Mouse (Mus musculus) testis, adult 2 months (tissue): ENCODE results near the gene Arnt. TPM values are rescaled to one million over a fixed set of nuclear protein-coding genes. Genes with fewer than 3 reads are reported as not detected.

Experiments used
- H3K27ac ChIP-seq: fragments of 200-500 bp; 2 replicates; pipeline ENCODE4 v1.5.1; 2012; ENCODE audit warnings: low read depth, low read length; ENCODE audit not compliant: control insufficient read depth, insufficient read depth
- H3K27me3 ChIP-seq: fragments of 200-500 bp; 2 replicates; pipeline ENCODE4 v1.6.1; 2012; ENCODE audit warnings: mild to moderate bottlenecking, low read length, moderate library complexity; ENCODE audit not compliant: control insufficient read depth, insufficient read depth
- H3K36me3 ChIP-seq: fragments of 200-500 bp; 2 replicates; pipeline ENCODE4 v1.6.1; 2012; ENCODE audit warnings: mild to moderate bottlenecking, low read length; ENCODE audit not compliant: control insufficient read depth, insufficient read depth
- H3K4me1 ChIP-seq: fragments of 200-500 bp; 2 replicates; pipeline ENCODE4 v1.6.1; 2012; ENCODE audit warnings: low read length; ENCODE audit not compliant: control insufficient read depth, insufficient read depth
- H3K4me3 ChIP-seq: fragments of 200-500 bp; 2 replicates; pipeline ENCODE4 v1.5.1; 2012; ENCODE audit warnings: low read depth, mild to moderate bottlenecking, low read length, moderate library complexity, mixed read lengths; ENCODE audit not compliant: control insufficient read depth
- CTCF ChIP-seq: fragments of 200-500 bp; IDR thresholded peaks from 2 replicates; pipeline ENCODE4 v1.5.1; 2012; ENCODE audit warnings: low read depth, mild to moderate bottlenecking, inconsistent platforms, low read length, moderate library complexity; ENCODE audit not compliant: control insufficient read depth, insufficient read depth, insufficient replicate concordance
- POLR2A ChIP-seq: fragments of 200-500 bp; IDR thresholded peaks from 2 replicates; pipeline ENCODE4 v1.6.1; 2012; ENCODE audit warnings: low read depth, mild to moderate bottlenecking, inconsistent platforms, low read length, moderate library complexity; ENCODE audit not compliant: control insufficient read depth
- polyA plus RNA-seq: library from polyadenylated mRNA; depleted of rRNA; stranded (reverse); fragments of >200 nt; gene quantifications from 2 replicates; pipeline ENCODE4 v1.2.3, GENCODE M21; 2012

Gene Arnt
- polyA plus RNA-seq, 1 experiment, result 13.6 TPM

DNA sequence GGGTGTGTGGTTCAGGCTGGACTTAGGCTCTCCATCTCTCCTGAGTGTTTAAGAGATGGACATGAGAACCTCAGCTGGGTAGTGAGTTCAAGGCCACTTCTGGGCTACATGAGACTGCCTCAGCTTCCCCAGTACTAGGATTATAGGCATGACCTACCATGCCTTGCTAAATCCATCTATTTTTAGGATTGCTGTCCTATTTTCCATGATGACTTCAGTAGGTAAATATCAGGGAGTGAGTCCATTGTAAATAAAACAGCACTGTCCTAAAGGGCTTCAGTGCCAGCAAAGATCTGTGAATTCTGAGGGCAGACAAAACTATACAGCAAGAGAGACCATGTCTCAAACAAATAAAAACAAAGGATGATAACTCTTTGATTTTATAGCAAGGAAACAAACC is 5.5 kb downstream of the Arnt start:
- TF ChIP-seq CTCF, result no peak
- no peak for TF ChIP-seq POLR2A
- H3K27ac ChIP-seq, result no peak overlapping the region
- H3K4me1 ChIP-seq, result peaks cover 2% of the 10 kb centered on the region; the same call in 1 of the 2 replicates
- no peaks in the 10 kb centered on the region; the same call in 1 of the 2 replicates for H3K36me3 ChIP-seq
- H3K4me3 ChIP-seq, result no peak overlapping the region
- no peaks in the 10 kb centered on the region for H3K27me3 ChIP-seq

DNA sequence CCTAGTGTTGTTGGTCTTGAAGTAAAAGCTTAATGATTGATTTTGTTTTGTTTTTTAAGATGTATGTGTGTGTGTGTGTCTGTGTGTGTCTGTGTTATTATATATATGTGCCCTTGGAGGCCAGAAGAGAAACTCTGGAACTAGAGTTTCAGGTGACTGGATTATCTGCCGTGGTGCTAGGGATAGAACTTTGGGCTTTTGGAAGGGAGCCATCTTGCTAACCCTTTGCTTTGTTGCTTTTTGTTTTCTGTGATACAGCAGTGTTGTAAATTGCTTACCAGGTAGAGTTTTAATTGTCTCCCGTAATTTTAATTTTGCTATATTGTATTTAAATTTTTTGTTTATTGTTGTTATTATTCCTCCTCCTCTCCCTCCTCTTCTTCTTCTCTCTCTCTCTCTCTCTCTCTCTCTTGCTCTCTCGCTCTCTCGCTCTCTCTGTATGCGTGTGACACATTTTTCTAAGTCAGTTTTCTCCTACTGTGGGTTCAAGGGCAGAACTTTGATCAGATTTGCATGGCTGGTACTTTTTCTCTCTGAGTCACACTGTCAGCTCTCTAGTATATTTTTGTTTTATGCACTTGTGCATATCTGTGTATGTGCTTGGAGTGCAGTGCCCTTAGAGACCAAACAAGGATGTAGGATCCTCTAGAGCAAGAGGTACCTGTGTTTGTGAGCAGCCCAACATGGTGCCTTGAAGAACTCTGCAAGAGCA is 8.4 kb downstream of the Arnt start:
- Histone ChIP-seq H3K4me1 (no peaks in the 10 kb centered on the region), H3K27ac (no peak overlapping the region), H3K36me3 (no peaks in the 10 kb centered on the region; the same call in 1 of the 2 replicates), H3K4me3 (no peak overlapping the region), H3K27me3 (no peaks in the 10 kb centered on the region)
- TF ChIP-seq CTCF (no peak), POLR2A (no peak)

DNA sequence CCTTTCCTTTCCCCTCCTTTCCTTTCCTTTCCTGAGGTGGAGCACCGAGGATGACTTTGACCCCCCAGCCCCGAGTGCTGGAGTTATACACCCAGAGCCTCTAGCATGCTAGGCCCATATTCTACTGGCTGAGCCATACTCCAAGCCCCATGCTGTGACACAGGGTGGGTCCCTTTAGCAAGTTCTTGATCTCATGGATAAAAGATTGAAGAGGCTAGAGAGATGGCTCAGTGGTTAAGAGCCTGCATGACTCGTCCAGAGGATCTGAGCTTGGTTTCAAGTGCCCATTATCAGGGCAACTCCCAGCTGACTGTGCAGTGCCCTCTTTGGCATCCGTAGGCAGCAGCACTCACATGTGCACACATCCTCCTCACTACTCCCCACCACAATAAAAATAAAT is 11.1 kb downstream of the Arnt start:
- TF ChIP-seq POLR2A (no peak), CTCF (no peak)
- H3K27me3 ChIP-seq, result no peaks in the 10 kb centered on the region
- no peaks in the 10 kb centered on the region for H3K36me3 ChIP-seq
- no peak overlapping the region for H3K4me3 ChIP-seq
- H3K27ac ChIP-seq, result no peak overlapping the region
- H3K4me1 ChIP-seq, result no peaks in the 10 kb centered on the region

DNA sequence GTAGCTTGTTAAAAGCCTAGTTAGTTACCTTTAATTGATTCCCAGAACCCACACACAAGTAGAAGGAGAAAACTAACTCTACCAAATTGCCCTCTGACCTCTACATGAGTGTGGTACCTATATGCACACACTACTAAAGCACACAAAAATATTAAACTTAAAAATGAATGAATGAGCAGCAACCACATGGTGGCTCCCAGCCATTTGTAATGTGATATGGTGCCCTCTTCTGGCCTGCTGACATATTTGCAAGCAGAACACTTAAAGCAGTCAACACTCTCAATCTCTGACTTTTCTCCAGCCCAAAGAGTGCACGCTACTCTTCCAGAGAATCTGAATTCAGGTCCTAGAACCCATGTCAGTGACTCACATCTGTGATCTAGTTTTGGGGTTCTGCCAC is 16.2 kb downstream of the Arnt start:
- Histone ChIP-seq H3K4me3 (no peak overlapping the region), H3K27me3 (no peaks in the 10 kb centered on the region), H3K36me3 (no peaks in the 10 kb centered on the region; the same call in 1 of the 2 replicates), H3K4me1 (no peaks in the 10 kb centered on the region), H3K27ac (no peak overlapping the region)
- TF ChIP-seq CTCF, result no peak
- TF ChIP-seq POLR2A, result no peak

DNA sequence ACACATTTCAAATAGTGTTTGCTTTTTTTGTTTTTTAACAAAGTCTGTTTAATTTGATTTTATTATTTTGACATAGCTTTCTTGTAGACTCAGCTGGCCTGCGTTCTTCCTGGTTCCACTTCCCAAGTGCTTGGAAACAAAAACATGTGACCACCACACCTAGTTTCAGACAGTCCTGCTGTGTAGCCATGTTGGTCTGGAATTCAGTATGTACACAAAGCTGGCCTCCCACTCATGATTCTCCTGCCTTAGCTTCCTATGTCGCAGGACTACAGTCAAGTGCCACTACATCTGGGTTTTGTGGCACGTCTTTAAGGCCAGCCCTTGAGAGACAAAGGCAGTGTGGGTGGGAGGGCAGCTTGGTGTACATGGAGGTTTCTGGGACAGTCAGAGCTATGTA is 16.7 kb downstream of the Arnt start:
- TF ChIP-seq CTCF, result no peak
- TF ChIP-seq POLR2A, result no peak
- Histone ChIP-seq H3K4me1 (no peaks in the 10 kb centered on the region), H3K27ac (no peak overlapping the region), H3K4me3 (no peak overlapping the region), H3K27me3 (no peaks in the 10 kb centered on the region), H3K36me3 (no peaks in the 10 kb centered on the region; the same call in 1 of the 2 replicates)

DNA sequence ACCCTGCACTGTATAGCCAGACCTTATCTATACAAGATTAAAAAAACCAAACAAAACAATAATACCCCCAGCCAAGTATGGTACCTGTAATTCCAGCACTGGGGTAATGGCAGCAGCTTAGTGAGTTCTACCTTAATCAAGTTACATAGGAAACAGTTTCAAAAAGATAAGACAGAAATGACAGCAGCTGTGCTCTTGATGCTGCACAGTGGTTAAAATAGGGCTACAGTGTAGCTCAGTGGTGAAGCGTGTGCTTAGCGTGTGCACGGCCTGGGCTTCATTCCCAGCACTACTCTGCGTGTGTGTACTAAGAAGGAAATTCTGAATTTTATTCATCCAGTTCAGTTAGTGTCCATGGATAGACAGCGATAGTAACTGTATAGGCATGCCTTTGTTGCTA is 22.2 kb downstream of the Arnt start:
- Histone ChIP-seq H3K4me3 (no peak overlapping the region), H3K27ac (no peak overlapping the region), H3K36me3 (no peaks in the 10 kb centered on the region), H3K4me1 (no peaks in the 10 kb centered on the region; the same call in 1 of the 2 replicates), H3K27me3 (no peaks in the 10 kb centered on the region)
- no peak for TF ChIP-seq POLR2A
- TF ChIP-seq CTCF, result no peak

DNA sequence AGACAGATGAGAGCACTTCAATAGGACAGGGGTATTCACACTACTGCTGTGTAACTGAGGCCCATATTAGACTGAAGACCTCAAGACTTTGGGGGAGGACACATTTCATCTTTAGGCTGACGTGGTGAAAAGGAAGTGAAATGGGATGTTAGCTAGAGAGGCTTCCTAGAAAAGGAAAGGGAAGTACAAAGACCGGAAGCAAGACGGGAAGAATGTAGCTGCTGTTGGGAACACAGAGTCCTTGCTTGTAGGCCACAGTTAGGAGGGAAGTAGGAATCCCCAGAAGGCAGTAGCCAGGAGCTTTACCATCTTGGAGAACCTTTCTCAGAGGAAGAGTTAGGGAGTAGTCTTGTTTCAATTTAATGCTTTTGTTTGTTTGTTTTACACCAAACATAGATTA is 23.6 kb downstream of the Arnt start:
- H3K27ac ChIP-seq, result no peak overlapping the region
- no peak for TF ChIP-seq POLR2A
- TF ChIP-seq CTCF, result no peak
- no peaks in the 10 kb centered on the region; the same call in 1 of the 2 replicates for H3K4me1 ChIP-seq
- H3K36me3 ChIP-seq, result no peaks in the 10 kb centered on the region
- no peak overlapping the region for H3K4me3 ChIP-seq
- H3K27me3 ChIP-seq, result no peaks in the 10 kb centered on the region

DNA sequence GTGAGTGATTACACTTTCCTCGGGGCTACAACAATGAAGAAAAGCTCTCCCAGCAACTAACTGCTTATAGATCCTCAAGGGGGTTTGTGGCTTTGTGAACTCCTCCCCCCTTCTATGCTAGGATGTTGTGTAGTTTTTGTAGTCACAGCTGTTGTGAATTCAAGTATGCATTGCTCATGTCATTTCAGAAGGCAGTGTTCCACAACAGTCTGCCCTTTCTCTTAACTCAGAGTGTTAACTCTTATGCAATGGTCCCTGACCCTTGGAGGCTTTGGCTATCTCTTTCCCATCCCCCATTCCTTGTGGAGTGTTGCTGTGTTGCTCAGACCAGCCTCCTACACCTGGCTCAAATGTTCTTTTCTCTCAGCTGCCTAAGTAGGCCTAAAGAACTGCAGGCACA is 25.2 kb downstream of the Arnt start:
- Histone ChIP-seq H3K27me3 (no peaks in the 10 kb centered on the region), H3K4me1 (no peaks in the 10 kb centered on the region; the same call in 1 of the 2 replicates), H3K36me3 (no peaks in the 10 kb centered on the region), H3K27ac (no peak overlapping the region), H3K4me3 (no peak overlapping the region)
- TF ChIP-seq POLR2A, result no peak
- no peak for TF ChIP-seq CTCF
